Mouse (Mus musculus) urinary bladder, postnatal 14 days (tissue): ENCODE measurements around the gene Ccdc186.
"Not testable (repeated sequence)": the region's sequence is repeated elsewhere in the genome, so short reads cannot be mapped to it uniquely, and the experiment has no call there.

ENCODE experiments used
- DNase-seq: peaks from one replicate; pipeline ENCODE4 v3.0.0; 2021; ENCODE audit warnings: low spot score

Gene Ccdc186

GRCm38 (mm10) chr19:56756412-56756811, 65.6 kb downstream of the Ccdc186 start:
- no peak for DNase-seq

- not testable (repeated sequence) for DNase-seq
Measured at GRCm38 (mm10) chr19:56754456-56754855, 67.5 kb downstream of the Ccdc186 start.

- DNase-seq: no peak
Measured at GRCm38 (mm10) chr19:56750709-56751108, 71.3 kb downstream of the Ccdc186 start.

GRCm38 (mm10) chr19:56749343-56749742, 72.6 kb downstream of the Ccdc186 start:
- DNase-seq: no peak

GRCm38 (mm10) chr19:56747878-56748277, 74.1 kb downstream of the Ccdc186 start:
- no peak for DNase-seq

- DNase-seq: no peak
Measured at GRCm38 (mm10) chr19:56746618-56747017, 75.4 kb downstream of the Ccdc186 start.

- no peak for DNase-seq
Measured at GRCm38 (mm10) chr19:56745528-56745927, 76.5 kb downstream of the Ccdc186 start.

- no peak for DNase-seq
Measured at GRCm38 (mm10) chr19:56745061-56745460, 76.9 kb downstream of the Ccdc186 start.
